Mouse (Mus musculus) cerebellum, adult 18-20 months (tissue): ENCODE measurements around the gene Nceh1.
A peak's percentile ranks its signal among the peaks of the same experiment; 100 is the strongest.
"Not testable (repeated sequence)": the region's sequence is repeated elsewhere in the genome, so short reads cannot be mapped to it uniquely, and the experiment has no call there.

Experiments
- DNase-seq, 2 experiments: peaks; one replicate each; pipeline ENCODE4 v3.0.0; 2021

The Nceh1 gene

GRCm38 (mm10) chr3:27233841-27234240, 51.1 kb downstream of the Nceh1 start:
- DNase-seq, result no peak

- DNase-seq, result no peak
These were observed 52.2 kb downstream of the Nceh1 start for GRCm38 (mm10) chr3:27234976-27235375.

GRCm38 (mm10) chr3:27237226-27237625, 54.5 kb downstream of the Nceh1 start:
- DNase-seq, result peak; percentile 46 to 54

GRCm38 (mm10) chr3:27238563-27238962, 55.8 kb downstream of the Nceh1 start:
- no peak for DNase-seq

- DNase-seq, result no peak
These were observed 56.8 kb downstream of the Nceh1 start for GRCm38 (mm10) chr3:27239568-27239967.

- no peak for DNase-seq
These were observed 59.1 kb downstream of the Nceh1 start for GRCm38 (mm10) chr3:27241864-27242263.

GRCm38 (mm10) chr3:27246166-27246565, 63.4 kb downstream of the Nceh1 start:
- no peak for DNase-seq

GRCm38 (mm10) chr3:27247785-27248184, 65.0 kb downstream of the Nceh1 start:
- DNase-seq, result no peak

- no peak for DNase-seq
These were observed 66.3 kb downstream of the Nceh1 start for GRCm38 (mm10) chr3:27249030-27249429.

- DNase-seq, result no peak
These were observed 68.2 kb downstream of the Nceh1 start for GRCm38 (mm10) chr3:27250936-27251335.

GRCm38 (mm10) chr3:27258461-27258860, 75.7 kb downstream of the Nceh1 start:
- no peak for DNase-seq

GRCm38 (mm10) chr3:27260393-27260792, 77.6 kb downstream of the Nceh1 start:
- DNase-seq, result no peak

GRCm38 (mm10) chr3:27267327-27267726, 84.6 kb downstream of the Nceh1 start:
- DNase-seq, result no peak

GRCm38 (mm10) chr3:27267887-27268286, 85.1 kb downstream of the Nceh1 start:
- DNase-seq, result no peak

GRCm38 (mm10) chr3:27269151-27269550, 86.4 kb downstream of the Nceh1 start:
- no peak for DNase-seq

GRCm38 (mm10) chr3:27270160-27270962, 87.6 kb downstream of the Nceh1 start:
- DNase-seq, result no peak

GRCm38 (mm10) chr3:27272926-27273745, 90.4 kb downstream of the Nceh1 start:
- no peak for DNase-seq

GRCm38 (mm10) chr3:27279286-27279925, 96.6 kb downstream of the Nceh1 start:
- not testable (repeated sequence) for DNase-seq

GRCm38 (mm10) chr3:27280280-27280749, 97.5 kb downstream of the Nceh1 start:
- DNase-seq, result no peak

- DNase-seq, result no peak
These were observed 100.4 kb downstream of the Nceh1 start for GRCm38 (mm10) chr3:27283071-27283713.

- DNase-seq, result no peak
These were observed 101.0 kb downstream of the Nceh1 start for GRCm38 (mm10) chr3:27283796-27284195.

GRCm38 (mm10) chr3:27284227-27284626, 101.5 kb downstream of the Nceh1 start:
- DNase-seq, result no peak

- no peak for DNase-seq
These were observed 102.3 kb downstream of the Nceh1 start for GRCm38 (mm10) chr3:27285072-27285471.
